Mouse (Mus musculus): Measurements from ENCODE around the gene Kdm4b. TPM values are rescaled to one million over a fixed set of nuclear protein-coding genes. Genes with fewer than 3 reads are reported as not detected.
A peak's percentile ranks its signal among the peaks of the same experiment; 100 is the strongest.

Kdm4b gene
- total RNA-seq, 1 experiment from 2014 or later, result 17.0 TPM

DNA sequence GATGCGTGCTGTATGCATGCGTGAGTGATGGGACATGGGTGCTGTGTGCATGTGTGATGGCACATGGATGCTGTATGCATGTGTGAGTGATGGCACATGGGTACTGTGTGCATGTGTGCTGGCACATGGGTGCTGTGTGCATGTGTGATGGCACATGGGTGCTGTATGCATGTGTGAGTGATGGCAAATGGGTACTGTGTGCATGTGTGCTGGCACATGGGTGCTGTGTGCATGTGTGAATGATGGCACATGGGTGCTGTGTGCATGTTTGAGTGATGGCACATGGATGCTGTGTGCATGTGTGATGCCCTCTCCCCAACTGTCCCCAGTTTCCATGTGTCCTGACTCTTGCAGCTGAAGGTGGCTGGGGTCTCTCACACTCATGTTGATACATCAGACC is 94.2 kb downstream of the Kdm4b start:
- no peak for ATAC-seq (replicated peaks; ENCODE audit: low read depth, poor library complexity, severe bottlenecking)

DNA sequence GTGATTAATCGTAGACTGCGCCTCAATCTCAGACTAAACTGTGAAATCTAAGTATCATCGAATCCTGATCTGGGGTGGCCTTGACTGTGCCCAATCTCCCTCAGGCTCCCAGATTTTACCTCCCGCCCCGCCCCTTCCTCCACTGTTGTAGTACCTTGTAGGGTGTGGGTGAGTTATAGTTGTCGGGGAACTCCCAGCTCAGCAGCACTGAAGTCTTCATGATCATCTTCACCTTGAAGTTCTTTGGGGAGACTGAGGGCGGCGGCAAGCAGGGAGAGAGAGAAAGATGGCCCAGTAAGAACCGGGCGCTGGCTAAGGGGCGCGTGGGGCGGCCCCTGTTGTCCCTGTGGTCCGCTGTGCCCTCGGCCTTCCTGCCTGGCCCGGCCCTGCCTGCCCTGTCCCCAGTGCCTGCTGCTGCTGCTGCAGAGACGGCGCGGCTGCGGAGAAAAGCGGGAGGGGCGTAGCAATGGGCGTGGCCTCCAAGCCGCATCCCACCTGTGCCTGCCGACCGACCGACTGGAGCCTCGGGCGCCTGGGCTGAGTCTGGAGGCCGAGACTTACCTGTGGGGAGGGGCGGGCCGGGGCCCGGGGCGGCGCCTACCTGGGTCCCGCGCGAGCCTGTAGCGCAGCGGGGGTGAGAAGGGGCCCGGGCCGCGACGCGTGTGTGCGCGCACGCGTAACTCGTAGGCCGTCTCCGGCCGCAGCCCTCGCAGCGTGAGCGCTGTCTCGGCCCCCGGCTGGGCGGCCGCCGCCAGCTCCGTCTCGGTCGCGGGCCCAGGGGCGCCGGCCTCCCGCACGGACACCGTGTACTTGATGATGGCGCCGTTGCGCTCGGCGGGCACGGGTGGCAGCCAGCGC is 99.1 kb downstream of the Kdm4b start:
- peak; percentile 52 for ATAC-seq (replicated peaks; ENCODE audit: low read depth, poor library complexity, severe bottlenecking)

DNA sequence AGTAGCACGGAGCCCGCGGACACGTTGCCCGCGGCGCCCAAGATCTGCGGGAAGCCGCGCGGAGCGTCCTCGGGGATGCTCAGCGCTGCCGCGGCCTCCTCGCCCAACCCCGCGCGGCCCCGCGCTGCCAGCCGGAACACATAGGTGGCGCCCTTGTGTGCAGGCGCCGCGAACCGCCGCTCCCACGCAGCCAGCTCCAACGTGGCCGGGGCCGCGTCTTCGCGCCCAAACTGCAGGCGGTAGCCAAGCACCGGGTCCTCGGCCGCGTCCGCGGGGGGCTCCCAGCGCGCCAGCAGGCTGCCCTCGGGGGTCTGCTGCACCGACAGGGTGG is 99.7 kb downstream of the Kdm4b start:
- peak; percentile 75 for ATAC-seq (replicated peaks; ENCODE audit: low read depth, poor library complexity, severe bottlenecking)

DNA sequence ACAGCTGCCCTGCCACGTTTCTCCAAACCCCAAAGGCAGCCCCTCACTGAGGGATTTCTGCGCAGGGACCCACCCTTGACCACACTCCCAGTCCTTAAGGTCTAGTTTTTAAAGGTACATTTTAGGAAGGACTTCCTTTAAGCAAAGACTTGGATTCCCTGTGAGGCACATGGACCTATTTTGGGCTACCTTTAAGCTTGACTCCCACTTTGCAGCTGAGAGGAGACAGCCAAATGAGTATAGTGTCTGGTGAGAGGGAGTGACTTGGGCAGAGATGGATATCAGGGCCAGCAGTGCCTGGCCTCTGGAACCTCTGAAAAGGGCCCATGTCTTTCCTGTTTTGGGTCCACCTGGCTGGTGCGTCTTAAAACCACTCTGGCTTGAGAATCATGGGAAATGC is 100.1 kb downstream of the Kdm4b start:
- no peak for ATAC-seq (replicated peaks; ENCODE audit: low read depth, poor library complexity, severe bottlenecking)

DNA sequence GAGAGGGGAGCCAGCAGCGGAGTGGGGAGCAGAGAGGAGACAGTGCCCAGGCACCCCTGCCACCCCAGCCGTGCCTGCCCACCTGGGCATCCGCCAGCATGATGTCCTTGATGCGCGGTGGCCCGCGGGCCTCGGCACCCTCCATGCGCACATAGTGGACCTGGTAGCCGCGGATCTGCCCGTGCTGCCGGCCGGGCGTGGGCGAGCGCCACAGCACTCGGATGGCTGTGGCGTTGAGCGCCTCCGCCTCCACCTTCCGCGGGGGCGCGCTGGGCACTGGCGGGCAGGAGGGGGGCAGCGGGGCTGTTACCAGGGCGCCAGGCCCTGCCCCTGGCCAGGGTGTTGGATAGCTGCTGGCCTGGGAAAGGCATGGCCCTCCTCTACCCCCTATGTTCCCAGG is 102.0 kb downstream of the Kdm4b start:
- no peak for ATAC-seq (replicated peaks; ENCODE audit: low read depth, poor library complexity, severe bottlenecking)

DNA sequence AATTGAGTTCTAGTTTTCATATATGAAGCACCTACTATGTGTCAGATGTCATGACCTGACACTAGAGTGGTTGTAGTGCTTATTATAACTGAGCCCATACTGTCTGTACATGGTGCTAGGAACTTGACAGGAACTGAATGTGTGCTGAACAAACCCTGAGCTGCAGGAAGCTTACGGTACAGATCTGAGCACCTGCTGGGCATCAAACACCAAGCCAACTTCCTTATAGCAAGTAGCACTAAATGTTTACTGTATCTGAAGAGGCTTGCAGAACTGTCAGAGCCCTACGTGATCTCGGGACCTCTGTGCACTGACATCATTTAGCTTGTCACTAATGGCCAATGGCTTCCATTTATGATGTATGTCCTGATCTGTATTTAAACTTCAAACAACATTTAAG is 105.7 kb downstream of the Kdm4b start:
- ATAC-seq (replicated peaks; ENCODE audit: low read depth, poor library complexity, severe bottlenecking), result no peak

DNA sequence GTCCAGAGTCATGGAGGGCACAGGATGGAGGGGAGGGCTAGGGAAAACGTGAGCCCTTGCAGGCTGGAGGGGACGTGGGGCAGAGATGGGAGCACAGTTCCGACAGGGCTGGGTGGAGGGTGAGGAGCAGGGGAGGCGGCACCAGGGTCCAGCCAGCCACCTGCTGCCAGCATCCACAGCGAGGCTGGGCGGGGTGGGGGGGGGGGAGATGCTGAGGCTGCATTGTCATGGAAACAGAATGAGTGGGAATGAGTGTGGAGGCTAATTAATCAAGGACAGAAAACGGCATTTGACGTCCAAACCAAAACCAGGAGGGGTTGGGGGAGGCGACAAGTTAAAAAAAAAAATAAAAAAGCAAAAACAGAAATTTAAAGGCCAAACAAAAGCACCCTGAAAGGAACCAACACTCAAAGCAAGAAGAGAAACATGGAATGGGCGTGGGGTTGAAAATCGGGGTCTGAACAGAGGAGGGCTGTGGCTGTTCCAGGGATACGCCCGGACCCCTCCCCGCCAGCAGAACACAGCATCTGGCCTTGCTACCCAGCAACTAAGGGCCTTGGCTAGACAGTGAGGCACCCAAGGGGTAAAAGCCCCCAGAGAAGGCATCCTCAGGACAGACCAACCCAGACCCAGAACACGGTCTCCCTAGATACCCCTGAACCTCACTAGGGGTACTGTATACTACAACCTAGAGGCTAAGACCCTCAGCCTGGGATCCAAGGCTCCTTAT is 114.0 kb downstream of the Kdm4b start:
- no peak for ATAC-seq (replicated peaks; ENCODE audit: low read depth, poor library complexity, severe bottlenecking)

DNA sequence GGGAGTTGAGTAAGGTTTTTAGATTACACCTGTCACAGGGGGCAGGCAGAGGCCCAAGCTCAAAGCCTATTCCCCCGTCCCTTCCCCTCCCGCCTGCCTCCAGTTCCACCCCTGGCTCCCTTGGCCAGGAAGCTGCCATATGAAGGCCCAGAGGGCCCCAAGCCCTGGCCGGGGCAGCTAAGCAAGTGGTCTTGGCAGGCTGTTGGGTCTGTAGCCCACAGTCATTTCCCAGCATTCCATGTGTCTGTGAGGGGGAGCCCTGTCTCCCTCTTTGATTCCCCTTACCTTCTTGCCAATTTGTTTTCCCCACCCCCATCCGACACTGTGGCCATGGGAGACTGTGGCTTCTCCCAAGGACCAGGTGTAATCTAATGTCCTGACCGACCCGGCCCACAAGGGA is 116.5 kb downstream of the Kdm4b start:
- no peak for ATAC-seq (replicated peaks; ENCODE audit: low read depth, poor library complexity, severe bottlenecking)

DNA sequence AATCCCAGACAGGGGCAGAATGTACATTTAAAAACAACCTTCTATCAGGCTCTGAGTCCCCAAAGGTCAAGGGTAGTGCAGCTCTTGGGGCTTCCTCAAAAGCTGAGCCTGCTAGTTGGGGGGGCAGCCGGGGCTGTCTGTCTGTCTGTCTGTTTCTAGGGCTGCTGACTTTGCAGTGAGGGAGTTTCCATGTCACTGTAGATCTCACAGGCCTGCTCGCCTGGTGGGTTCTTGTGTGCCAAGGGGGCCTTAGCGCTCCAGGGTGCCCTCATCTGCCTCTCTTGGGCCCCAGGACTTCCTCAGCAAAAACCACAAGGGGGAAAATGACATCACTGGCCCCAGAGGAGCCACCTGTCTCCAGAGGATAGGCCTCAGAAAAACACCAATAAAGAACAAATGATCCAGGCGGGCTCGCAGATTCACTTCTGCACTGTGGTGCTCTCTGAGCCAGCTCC is 117.5 kb downstream of the Kdm4b start:
- ATAC-seq (replicated peaks; ENCODE audit: low read depth, poor library complexity, severe bottlenecking), result peak; percentile 87

DNA sequence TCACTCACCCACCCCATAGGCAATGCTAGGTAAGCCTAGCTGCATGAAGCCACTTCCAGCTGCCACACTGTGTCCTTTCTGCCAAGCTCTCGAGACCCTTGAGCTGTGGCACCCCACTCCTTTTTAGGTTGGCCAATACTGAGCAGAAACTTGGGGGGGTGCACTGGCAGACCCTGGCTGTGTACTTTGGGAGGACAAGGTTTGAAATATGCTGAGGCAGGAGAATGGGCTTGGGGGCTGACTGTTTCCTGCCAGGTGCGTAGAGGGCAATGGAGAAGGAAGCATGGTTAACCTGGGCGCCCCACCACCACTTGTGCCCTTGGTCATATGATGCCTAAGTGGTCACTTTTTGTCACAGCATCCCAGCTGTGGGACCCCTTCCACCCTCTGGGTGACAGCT is 118.9 kb downstream of the Kdm4b start:
- no peak for ATAC-seq (replicated peaks; ENCODE audit: low read depth, poor library complexity, severe bottlenecking)

DNA sequence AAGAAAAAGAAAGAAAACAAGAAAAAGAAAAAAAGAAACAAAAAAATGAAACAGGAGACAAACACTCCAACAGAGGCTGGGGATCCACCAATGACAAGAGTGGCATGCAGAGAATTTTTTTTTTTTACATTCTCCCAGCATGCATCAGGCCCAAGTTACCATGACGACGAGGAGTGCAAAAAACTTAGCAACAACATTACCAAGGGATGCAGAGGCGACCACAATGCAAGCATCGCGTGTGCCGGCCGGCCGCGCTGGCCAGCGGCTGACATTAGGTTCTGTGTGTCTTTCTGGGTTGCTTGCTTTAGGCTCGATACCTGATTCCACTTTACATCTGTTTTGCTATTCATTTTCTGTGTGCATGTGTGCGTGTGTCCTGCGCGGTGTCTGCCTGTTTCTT is 119.5 kb downstream of the Kdm4b start:
- no peak for ATAC-seq (replicated peaks; ENCODE audit: low read depth, poor library complexity, severe bottlenecking)

DNA sequence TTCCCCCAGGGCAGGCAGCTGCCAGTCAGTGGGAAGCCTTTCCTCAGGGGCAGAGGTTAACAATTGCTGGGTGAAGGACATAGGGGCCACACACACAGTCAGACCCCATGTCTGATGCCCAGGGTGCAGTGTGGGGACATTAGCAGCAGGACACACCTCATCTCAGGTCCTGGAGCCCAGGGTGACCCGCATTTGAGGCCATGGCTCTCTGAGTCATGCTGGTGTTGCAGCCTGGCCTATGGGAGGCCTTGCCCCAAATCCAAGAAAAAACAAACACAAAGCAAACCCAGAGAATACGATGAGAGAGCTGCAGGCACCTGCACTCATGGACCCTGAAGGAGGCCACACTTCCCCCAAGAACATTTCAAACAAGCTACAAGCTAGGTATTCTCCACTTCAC is 121.9 kb downstream of the Kdm4b start:
- ATAC-seq (replicated peaks; ENCODE audit: low read depth, poor library complexity, severe bottlenecking), result no peak

Other genes with a start within 250 kb of the Kdm4b start
- gene Hdgfl2, start 246.4 kb upstream of the Kdm4b start, total RNA-seq (2017), result 70.4 and 79.9 TPM in 2 replicates
- not detected in 2 replicates for gene Plin4, start 216.3 kb upstream of the Kdm4b start, total RNA-seq (2017)
- gene Plin5, start 208.5 kb upstream of the Kdm4b start, total RNA-seq (2017), result not detected in 2 replicates
- 0.14 TPM in 1 of 2 replicates, not detected in the other for gene Lrg1, start 204.1 kb upstream of the Kdm4b start, total RNA-seq (2017)
- 2.8 TPM in 2 replicates for gene Sema6b, start 185.7 kb upstream of the Kdm4b start, total RNA-seq (2017)
- 3.2 and 3.7 TPM in 2 replicates for gene Tnfaip8l1, start 163.6 kb upstream of the Kdm4b start, total RNA-seq (2017)
- gene Mydgf, start 142.1 kb upstream of the Kdm4b start, total RNA-seq (2017), result 28.4 and 33.3 TPM in 2 replicates
- 13.8 and 14.1 TPM in 2 replicates for gene Dpp9, start 107.2 kb upstream of the Kdm4b start, total RNA-seq (2017)
- 15.1 and 17.1 TPM in 2 replicates for gene Fem1a, start 69.3 kb upstream of the Kdm4b start, total RNA-seq (2017)
- gene Ticam1, start 49.3 kb upstream of the Kdm4b start, total RNA-seq (2017), result 4.1 and 4.6 TPM in 2 replicates
- 8.7 and 11.6 TPM in 2 replicates for gene Plin3, start 33.2 kb upstream of the Kdm4b start, total RNA-seq (2017)
- gene Arrdc5, start 25.8 kb upstream of the Kdm4b start, total RNA-seq (2017), result not detected in 2 replicates
- 142 and 165 TPM in 2 replicates for gene Uhrf1, start 22.7 kb upstream of the Kdm4b start, total RNA-seq (2017)
- 65.2 and 105 TPM in 2 replicates for gene Ptprs, start 150.4 kb downstream of the Kdm4b start, total RNA-seq (2017)
- not detected in 2 replicates for gene Znrf4, start 186.4 kb downstream of the Kdm4b start, total RNA-seq (2017)
- gene Gm20219, start 228.3 kb downstream of the Kdm4b start, total RNA-seq (2017), result not detected in 2 replicates

All from common myeloid progenitor, adult 5-6 weeks (primary cell).